Mouse (Mus musculus) stomach, postnatal 0 days (tissue): ENCODE measurements around the gene Plekhh2. TPM values are rescaled to one million over a fixed set of nuclear protein-coding genes. Genes with fewer than 3 reads are reported as not detected.

ENCODE experiments used
- ATAC-seq: fragments of 200-750 bp; cut with Nextera tagmentation; 2 replicates; pipeline ENCODE4 v1.8.0; 2017; ENCODE audit not compliant: low FRiP score, low TSS enrichment
- DNase-seq: peaks from one replicate; pipeline ENCODE4 v3.0.0-alpha.2; 2016; ENCODE audit warnings: low spot score
- H3K27ac ChIP-seq: fragments of 300-500 bp; sonication (generic); replicated peaks from 2 replicates; pipeline ENCODE4 v1.5.1; 2014; ENCODE audit warnings: mild to moderate bottlenecking, control low read depth
- H3K27me3 ChIP-seq: fragments of 300-500 bp; sonication (generic); 2 replicates; pipeline ENCODE4 v1.6.1; 2014; ENCODE audit warnings: low read length; ENCODE audit not compliant: control insufficient read depth, insufficient read depth
- H3K36me3 ChIP-seq: fragments of 300-500 bp; sonication (generic); 2 replicates; pipeline ENCODE4 v1.6.1; 2014; ENCODE audit warnings: low read length, mixed read lengths; ENCODE audit not compliant: control insufficient read depth, insufficient read depth
- H3K4me1 ChIP-seq: fragments of 300-500 bp; sonication (generic); replicated peaks from 2 replicates; pipeline ENCODE4 v1.6.1; 2014; ENCODE audit warnings: antibody characterized with exemption; ENCODE audit not compliant: control insufficient read depth, insufficient read depth
- H3K4me2 ChIP-seq: fragments of 300-500 bp; sonication (generic); replicated peaks from 2 replicates; pipeline ENCODE4 v1.6.1; 2014; ENCODE audit warnings: low read depth, mild to moderate bottlenecking, control low read depth, moderate library complexity
- H3K4me3 ChIP-seq: fragments of 300-500 bp; sonication (generic); 2 replicates; pipeline ENCODE4 v1.5.1; 2014; ENCODE audit warnings: low read depth, low read length, control low read depth
- H3K9ac ChIP-seq: fragments of 300-500 bp; sonication (generic); 2 replicates; pipeline ENCODE4 v1.6.1; 2014; ENCODE audit warnings: mild to moderate bottlenecking, low read length, control low read depth, mixed read lengths
- H3K9me3 ChIP-seq: fragments of 300-500 bp; sonication (generic); 2 replicates; pipeline ENCODE4 v1.6.1; 2016; ENCODE audit warnings: low read length; ENCODE audit not compliant: control insufficient read depth
- CTCF ChIP-seq: IDR thresholded peaks from 2 replicates; pipeline ENCODE4 v1.5.1; 2016; ENCODE audit warnings: antibody characterized with exemption, low read depth, mild to moderate bottlenecking, moderate library complexity
- EP300 ChIP-seq: optimal IDR thresholded peaks from 2 replicates; pipeline ENCODE3; 2016; ENCODE audit warnings: antibody characterized with exemption
- WGBS: fragments of 180-500 bp; shearing (Covaris S2); extraction: QIAGEN DNeasy Blood & Tissue Kit; methylation state at CpG from one replicate; pipeline ENCODE4 v1.1.7; 2014; 5-methylcytosine and 5-hydroxymethylcytosine counted together
- polyA plus RNA-seq: library from polyadenylated mRNA; unstranded; fragments of >200 nt; fragmentation: Nextera tagmentation; extraction: Ambion mirVana; gene quantifications from 2 replicates; pipeline ENCODE4 v1.2.1, GENCODE M21; 2015

Plekhh2 gene
- polyA plus RNA-seq, 1 experiment from 2014 or later, result 2.4 TPM

DNA sequence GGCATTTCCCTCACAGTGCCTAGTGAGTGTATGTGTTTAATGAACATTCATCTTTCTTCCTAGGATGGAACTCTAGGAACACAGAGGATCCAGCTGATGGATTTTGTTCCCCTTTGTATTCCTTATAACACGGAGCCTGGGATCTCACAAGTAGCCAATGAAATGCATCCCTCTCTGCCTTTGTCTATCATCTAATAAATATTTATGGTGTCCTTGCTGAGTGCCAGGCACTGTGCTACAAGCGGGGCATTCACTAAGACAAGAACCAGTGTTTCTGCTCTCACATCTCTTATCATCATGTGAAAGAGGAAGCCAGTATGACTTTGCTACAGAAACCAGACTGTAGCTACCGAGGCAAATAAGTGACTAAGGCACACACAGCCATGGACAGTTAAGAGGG, 3.0 kb upstream of the Plekhh2 start:
- no peak for ATAC-seq
- H3K9me3 ChIP-seq, result no peaks in the 10 kb centered on the region
- no peak overlapping the region for H3K4me3 ChIP-seq
- WGBS, result 62% methylated on average over 3 of the region's 3 CpGs
- H3K9ac ChIP-seq, result no peak overlapping the region
- H3K27ac ChIP-seq, result no peak overlapping the region
- H3K4me2 ChIP-seq, result no peak overlapping the region
- H3K27me3 ChIP-seq, result no peaks in the 10 kb centered on the region
- TF ChIP-seq CTCF (no peak), EP300 (no peak)
- H3K4me1 ChIP-seq, result peaks cover 5% of the 10 kb centered on the region
- no peaks in the 10 kb centered on the region for H3K36me3 ChIP-seq
- DNase-seq, result no peak

DNA sequence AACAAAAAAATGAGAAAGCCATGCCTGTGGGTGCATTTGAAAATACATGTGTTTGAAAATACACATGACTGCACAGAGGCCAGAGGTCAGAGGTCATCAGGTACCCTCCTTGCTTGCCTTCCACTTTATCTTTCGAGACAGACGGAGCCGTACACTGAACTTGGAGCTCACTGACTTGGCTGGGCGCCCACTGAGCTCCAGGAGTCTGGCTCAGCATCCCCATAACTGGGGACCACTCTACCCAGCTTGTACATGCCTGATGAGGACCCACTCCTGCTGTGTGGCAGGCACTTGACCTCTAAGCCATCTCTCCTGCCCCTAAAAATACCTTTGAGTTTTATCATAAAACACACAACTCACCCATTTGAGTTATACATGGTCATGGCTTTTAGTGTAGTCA, 2.5 kb upstream of the Plekhh2 start:
- Histone ChIP-seq H3K4me2 (no peak overlapping the region), H3K9me3 (no peaks in the 10 kb centered on the region), H3K27me3 (no peaks in the 10 kb centered on the region), H3K4me3 (no peak overlapping the region), H3K36me3 (no peaks in the 10 kb centered on the region), H3K27ac (no peak overlapping the region), H3K9ac (no peak overlapping the region), H3K4me1 (peaks cover 5% of the 10 kb centered on the region)
- DNase-seq, result no peak
- 57% methylated on average over 4 of the region's 4 CpGs for WGBS
- TF ChIP-seq CTCF (no peak), EP300 (no peak)
- no peak for ATAC-seq

DNA sequence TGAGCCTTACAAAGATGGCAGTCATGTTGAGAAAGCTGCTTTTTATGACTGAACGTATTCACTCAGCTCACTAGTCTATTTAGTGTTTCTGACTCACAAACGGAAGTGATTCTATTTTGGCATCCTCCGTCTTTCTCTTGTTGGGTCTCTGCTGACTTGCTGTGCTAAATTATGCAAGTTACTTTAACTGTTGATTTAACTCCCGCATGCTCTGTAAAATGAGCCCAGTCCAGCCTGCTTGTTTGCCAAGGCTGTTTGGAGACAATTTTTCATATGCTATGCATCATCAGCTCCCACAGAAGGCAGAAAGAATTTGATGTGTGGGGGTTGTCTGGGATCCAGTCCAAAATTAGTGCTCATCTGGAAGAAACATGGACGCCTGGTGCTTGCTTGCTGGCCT, 1.3 kb upstream of the Plekhh2 start:
- no peak for TF ChIP-seq EP300
- TF ChIP-seq CTCF, result no peak
- Histone ChIP-seq H3K9me3 (no peaks in the 10 kb centered on the region), H3K4me1 (peaks cover 5% of the 10 kb centered on the region), H3K4me3 (no peak overlapping the region), H3K36me3 (no peaks in the 10 kb centered on the region), H3K27ac (peak overlapping the region; percentile 89), H3K4me2 (no peak overlapping the region), H3K27me3 (no peaks in the 10 kb centered on the region), H3K9ac (no peak overlapping the region)
- DNase-seq, result peak; percentile 32
- ATAC-seq, result peak; percentile 58; the same call in 1 of the 2 replicates
- WGBS, result 9% methylated on average over 5 of the region's 5 CpGs

DNA sequence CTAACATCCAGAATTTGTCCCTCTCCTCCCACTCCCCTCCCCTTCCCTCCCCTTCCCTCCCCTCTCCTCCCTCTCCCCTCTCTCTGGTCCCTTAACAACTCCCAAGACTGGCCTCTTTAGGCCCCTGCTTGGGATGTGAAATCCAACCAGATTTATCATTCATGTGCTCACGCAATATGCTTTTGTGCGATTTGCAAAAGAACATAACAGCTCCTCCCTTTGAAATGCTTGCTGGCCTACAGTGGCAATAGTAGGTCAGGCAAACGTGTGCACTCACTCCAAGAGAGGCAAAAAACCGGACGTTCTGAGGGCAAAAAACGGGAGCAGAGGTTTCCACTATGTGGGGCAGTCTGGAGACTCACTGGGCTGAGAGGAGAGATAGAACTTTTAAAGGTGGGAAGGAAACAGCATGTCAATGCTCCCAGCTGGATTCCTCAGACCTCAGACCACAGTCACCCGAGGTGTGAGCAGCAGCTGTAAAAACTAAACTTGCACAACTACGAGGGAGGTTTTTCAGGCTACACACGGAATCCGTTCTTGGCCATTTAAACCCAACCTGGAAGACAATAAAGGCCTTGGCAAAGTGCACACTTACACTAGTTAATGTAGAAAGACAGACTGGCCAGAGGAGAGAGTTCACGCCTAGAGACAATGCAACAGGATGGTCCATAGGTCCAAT, 595 bp upstream of the Plekhh2 start:
- DNase-seq, result no peak
- H3K27me3 ChIP-seq, result no peaks in the 10 kb centered on the region
- no peaks in the 10 kb centered on the region for H3K9me3 ChIP-seq
- no peak for TF ChIP-seq CTCF
- no peak for TF ChIP-seq EP300
- peak overlapping the region; percentile 73 for H3K4me3 ChIP-seq
- H3K27ac ChIP-seq, result peak overlapping the region; percentile 89
- peak overlapping the region; percentile 86; the same call in 1 of the 2 replicates for H3K9ac ChIP-seq
- WGBS, result 25% methylated on average over 11 of the region's 11 CpGs
- H3K4me1 ChIP-seq, result peaks cover 5% of the 10 kb centered on the region
- H3K4me2 ChIP-seq, result peak overlapping the region; percentile 99
- peak; percentile 36; the same call in 1 of the 2 replicates for ATAC-seq
- H3K36me3 ChIP-seq, result no peaks in the 10 kb centered on the region

DNA sequence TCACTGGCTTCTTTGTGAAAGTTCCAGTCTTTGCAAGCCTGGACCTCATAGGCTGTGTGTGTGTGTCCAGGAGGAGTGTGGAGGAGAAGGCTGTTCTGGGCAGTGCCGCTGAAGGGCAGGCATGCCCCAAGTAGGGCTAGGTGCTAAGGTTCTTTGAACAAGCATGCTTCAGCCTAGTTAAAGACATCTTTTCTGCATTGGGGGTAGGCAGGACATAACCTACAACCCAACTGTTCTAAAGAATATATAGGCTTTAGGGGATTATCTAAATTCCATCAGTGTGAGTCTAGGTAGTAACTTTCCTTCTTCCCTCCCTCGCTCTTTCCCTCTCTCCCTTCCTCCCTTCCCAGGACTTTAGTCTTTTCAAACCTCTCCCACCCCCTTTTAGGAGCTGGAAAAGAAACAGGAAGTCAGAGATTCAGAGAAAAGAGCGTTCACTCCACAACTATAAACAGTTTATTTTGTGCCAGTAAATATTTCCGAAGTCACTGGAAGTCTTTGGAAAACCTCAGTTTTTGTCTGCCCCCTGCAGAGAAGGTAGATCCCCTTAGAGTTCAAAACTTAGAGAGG, 906 bp downstream of the Plekhh2 start:
- Histone ChIP-seq H3K4me1 (peaks cover 5% of the 10 kb centered on the region), H3K9me3 (no peaks in the 10 kb centered on the region), H3K27me3 (no peaks in the 10 kb centered on the region), H3K4me2 (peak overlapping the region; percentile 99), H3K27ac (peak overlapping the region; percentile 89), H3K4me3 (peak overlapping the region; percentile 73), H3K9ac (peak overlapping the region; percentile 86), H3K36me3 (no peaks in the 10 kb centered on the region)
- TF ChIP-seq CTCF, result peak; percentile 12; the same call in 1 of the 2 replicates
- no peak for TF ChIP-seq EP300
- DNase-seq (no peak), ATAC-seq (no peak)
- 18% methylated on average over 4 of the region's 4 CpGs for WGBS

DNA sequence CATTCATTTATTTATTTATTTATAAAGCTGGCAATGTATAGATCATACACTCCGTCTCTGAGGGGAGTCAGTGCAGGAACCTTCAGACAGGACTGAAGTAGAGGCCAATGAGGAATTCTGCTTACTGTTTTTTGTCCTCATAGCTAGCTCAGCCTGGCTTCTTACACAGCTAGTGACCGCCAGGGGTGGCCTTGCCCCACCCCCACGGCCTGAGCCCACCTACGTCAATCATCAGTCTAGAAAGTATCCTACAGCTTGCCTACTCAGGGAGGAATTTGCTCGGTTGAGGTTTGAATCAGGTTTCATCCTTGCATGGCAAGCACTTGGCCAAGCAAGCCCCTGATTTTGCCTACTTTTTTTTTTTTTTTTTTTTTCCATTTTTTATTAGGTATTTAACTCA, 4.2 kb downstream of the Plekhh2 start:
- Histone ChIP-seq H3K4me1 (peaks cover 2% of the 10 kb centered on the region; the same call in 1 of the 2 replicates), H3K9me3 (no peaks in the 10 kb centered on the region), H3K36me3 (no peaks in the 10 kb centered on the region), H3K4me3 (no peak overlapping the region), H3K4me2 (no peak overlapping the region), H3K27me3 (no peaks in the 10 kb centered on the region), H3K27ac (no peak overlapping the region), H3K9ac (no peak overlapping the region)
- TF ChIP-seq EP300 (no peak), CTCF (no peak)
- no peak for ATAC-seq
- no peak for DNase-seq
- WGBS, result 70% methylated on average over 5 of the region's 5 CpGs
